Mouse (Mus musculus) embryonic facial prominence, embryonic 10.5 days (tissue): Measurements from ENCODE around the gene Uqcc3. TPM values are rescaled to one million over a fixed set of nuclear protein-coding genes. Genes with fewer than 3 reads are reported as not detected.
"Not testable (repeated sequence)": the region's sequence is repeated elsewhere in the genome, so short reads cannot be mapped to it uniquely, and the experiment has no call there.

Experiments
- DNase-seq: peaks from one replicate; pipeline ENCODE4 v3.0.0-alpha.2; 2017; ENCODE audit warnings: low spot score
- H3K27ac ChIP-seq: fragments of 300-500 bp; sonication (generic); replicated peaks from 2 replicates; pipeline ENCODE4 v1.5.1; 2016; ENCODE audit warnings: mild to moderate bottlenecking
- H3K27me3 ChIP-seq: fragments of 300-500 bp; sonication (generic); replicated peaks from 2 replicates; pipeline ENCODE4 v1.6.1; 2016; ENCODE audit warnings: low read depth, mild to moderate bottlenecking; ENCODE audit not compliant: poor library complexity, severe bottlenecking
- H3K36me3 ChIP-seq: fragments of 300-500 bp; sonication (generic); replicated peaks from 2 replicates; pipeline ENCODE4 v1.6.1; 2016; ENCODE audit warnings: mild to moderate bottlenecking, moderate library complexity
- H3K4me1 ChIP-seq: fragments of 300-500 bp; sonication (generic); 2 replicates; pipeline ENCODE4 v1.6.1; 2016
- H3K4me3 ChIP-seq: fragments of 300-500 bp; sonication (generic); 2 replicates; pipeline ENCODE4 v1.5.1; 2016; ENCODE audit warnings: mild to moderate bottlenecking, moderate library complexity
- H3K9me3 ChIP-seq: fragments of 300-500 bp; sonication (generic); 2 replicates; pipeline ENCODE4 v1.6.1; 2016; ENCODE audit warnings: mild to moderate bottlenecking
- WGBS: fragments of 180-500 bp; shearing (Covaris S2); methylation state at CpG from one replicate; pipeline ENCODE4 v1.1.7; 2016; 5-methylcytosine and 5-hydroxymethylcytosine counted together
- microRNA-seq: library from miRNA; unstranded; fragments of <30 nt; microRNA quantifications from one replicate; pipeline ENCODE4, GENCODE M21; 2017
- polyA plus RNA-seq: library from polyadenylated mRNA; unstranded; fragments of >200 nt; fragmentation: Nextera tagmentation; extraction: Ambion mirVana; gene quantifications from 2 replicates; pipeline ENCODE4 v1.2.1, GENCODE M21; 2016

Gene Uqcc3
- polyA plus RNA-seq, 1 experiment from 2014 or later = 62.0 TPM

DNA sequence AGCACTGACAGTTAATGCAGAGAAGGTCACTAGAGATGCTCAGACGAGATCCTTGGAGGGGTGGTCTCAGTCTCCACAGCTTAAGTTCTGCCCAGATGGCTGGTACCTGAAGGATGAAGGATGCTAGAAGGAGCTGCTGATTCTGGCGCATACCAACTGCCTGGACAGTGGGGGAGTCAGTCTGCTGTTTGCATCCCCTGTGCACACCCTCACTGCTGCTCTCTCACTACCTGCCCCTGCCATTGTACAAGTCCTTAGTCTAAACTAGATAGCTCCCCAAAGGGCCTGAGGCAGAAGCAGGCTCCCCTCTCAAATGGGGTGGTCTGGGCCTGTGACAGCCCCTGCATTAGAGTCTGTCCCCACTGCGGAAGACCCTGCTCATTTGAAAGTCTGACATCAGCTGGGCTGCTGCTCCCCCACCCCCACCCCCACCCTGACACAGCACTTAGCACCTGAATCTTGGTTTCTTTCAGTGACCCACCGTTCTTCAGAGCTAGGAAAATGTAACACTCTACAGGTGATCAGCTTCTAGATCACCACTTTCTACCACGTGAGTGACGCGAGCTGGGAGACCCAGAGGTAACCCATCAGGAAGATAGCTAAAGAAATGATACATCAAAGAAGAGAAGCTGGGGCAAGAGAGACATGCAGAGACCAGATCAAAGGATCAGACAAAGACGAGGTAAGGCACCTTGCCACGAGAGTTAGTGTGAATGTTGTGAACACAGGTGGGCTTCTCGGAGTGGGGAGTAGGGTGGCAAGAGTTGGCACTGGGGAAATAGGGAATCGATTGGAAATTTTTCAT is 41.4 kb downstream of the Uqcc3 start, which contains the start of gene Gng3:
Gene Gng3, minus strand, starts transcription at position 92 of the 805 bp plus-strand sequence.
- Histone ChIP-seq H3K9me3 (no peaks in the 10 kb centered on the region), H3K27ac (peak within 1 kb of the TSS; percentile 97), H3K27me3 (no peaks in the 10 kb centered on the region), H3K4me3 (peak within 1 kb of the TSS; percentile 69), H3K36me3 (peaks cover 40% of the 10 kb centered on the region), H3K4me1 (peaks cover 39% of the 10 kb centered on the region)
- peak; percentile 66 for DNase-seq
- WGBS = 43% methylated on average over 11 of the region's 11 CpGs

DNA sequence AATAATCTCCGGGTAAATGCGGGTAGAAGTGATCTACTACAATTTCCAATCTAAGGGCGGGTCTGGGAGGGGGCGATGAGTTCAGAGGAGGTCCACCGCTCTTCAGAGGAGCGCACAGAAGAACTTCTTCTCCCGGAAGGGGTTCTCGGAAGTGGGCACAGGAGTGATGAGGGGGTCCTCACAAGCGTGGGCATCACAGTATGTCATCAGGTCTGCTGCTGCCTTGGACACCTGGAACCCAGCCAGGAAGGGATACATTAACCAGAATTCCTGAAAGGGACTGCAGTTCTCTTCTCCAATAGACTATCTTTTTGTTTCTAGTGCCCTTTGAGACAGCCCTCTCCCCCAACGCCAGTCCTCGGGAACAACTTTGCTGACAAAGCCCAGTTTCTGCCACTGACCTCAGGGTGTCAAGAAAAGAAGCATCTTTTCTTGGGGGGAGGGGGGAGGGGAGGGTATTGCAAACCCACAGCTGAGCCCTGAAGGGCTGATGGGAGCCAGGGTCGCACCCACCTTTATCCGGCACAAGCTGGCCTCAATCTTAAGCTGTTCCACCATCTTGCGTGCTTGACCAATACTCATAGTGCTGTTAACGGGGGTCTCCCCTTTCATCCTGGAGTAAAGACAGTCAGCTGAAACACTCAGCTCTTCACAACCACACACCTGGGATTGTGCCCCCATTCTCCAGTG is 42.5 kb downstream of the Uqcc3 start:
- 19% methylated on average over 15 of the region's 15 CpGs for WGBS
- no peak for DNase-seq
- peak overlapping the region; percentile 69 for H3K4me3 ChIP-seq
- H3K9me3 ChIP-seq = no peaks in the 10 kb centered on the region
- H3K27ac ChIP-seq = peak overlapping the region; percentile 97
- peaks cover 51% of the 10 kb centered on the region for H3K36me3 ChIP-seq
- H3K4me1 ChIP-seq = peaks cover 39% of the 10 kb centered on the region
- H3K27me3 ChIP-seq = no peaks in the 10 kb centered on the region

DNA sequence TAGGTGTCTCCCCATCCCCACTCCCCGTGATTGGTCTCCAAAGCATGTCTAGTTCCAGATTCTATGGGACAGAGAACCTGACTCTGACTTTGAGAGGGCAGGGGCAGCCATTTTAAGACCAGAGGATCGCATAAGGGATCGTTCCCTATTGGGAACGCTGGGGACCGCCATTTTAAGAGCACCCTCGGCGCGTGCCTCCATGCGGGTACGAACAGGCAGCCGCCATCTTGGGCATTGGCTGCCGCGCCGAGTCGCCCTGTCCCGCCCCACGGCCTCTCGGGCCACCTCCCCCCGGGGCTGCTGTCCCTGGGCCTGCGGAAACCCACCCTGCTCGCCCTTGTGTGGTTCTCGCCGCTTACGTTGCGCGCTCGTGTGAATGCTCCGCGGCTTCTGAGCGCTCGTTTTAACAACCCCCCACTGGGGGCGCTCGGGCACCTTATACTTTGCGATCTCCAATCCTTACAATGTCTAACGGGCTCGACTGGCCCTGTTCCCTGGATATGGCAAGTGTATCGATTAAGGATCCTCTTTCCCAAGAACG is 43.4 kb downstream of the Uqcc3 start, which contains the start of gene Bscl2:
Gene Bscl2, plus strand, starts transcription at position 217 of the 541 bp plus-strand sequence.
- Histone ChIP-seq H3K36me3 (peaks cover 51% of the 10 kb centered on the region), H3K27ac (peak within 1 kb of the TSS; percentile 97), H3K4me3 (peak within 1 kb of the TSS; percentile 69), H3K27me3 (no peaks in the 10 kb centered on the region), H3K9me3 (no peaks in the 10 kb centered on the region), H3K4me1 (peaks cover 39% of the 10 kb centered on the region)
- WGBS = 2% methylated on average over 38 of the region's 38 CpGs
- peak; percentile 89 for DNase-seq

DNA sequence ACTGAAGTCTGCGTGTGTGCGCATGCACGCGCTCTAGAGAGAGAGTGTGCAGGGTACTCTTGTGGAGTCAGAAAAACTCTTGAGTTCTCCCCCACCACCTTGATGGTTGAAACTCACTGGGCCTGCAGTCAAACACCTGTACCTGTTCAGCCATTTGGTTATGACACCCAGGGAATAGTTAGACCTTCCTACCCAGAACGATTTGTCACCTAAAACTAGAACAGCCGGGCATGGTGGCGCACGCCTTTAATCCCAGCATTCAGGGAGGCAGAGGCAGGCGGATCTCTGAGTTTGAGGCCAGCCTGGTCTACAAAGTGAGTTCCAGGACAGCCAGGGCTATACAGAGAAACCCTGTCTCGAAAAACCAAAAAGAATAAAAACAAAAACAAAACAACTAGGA is 44.4 kb downstream of the Uqcc3 start:
- Histone ChIP-seq H3K36me3 (peaks cover 54% of the 10 kb centered on the region), H3K4me1 (peaks cover 39% of the 10 kb centered on the region)
- not testable (repeated sequence) for H3K4me3 ChIP-seq, H3K27ac ChIP-seq, H3K9me3 ChIP-seq, DNase-seq, H3K27me3 ChIP-seq
- 96% methylated on average over 10 of the region's 10 CpGs for WGBS

DNA sequence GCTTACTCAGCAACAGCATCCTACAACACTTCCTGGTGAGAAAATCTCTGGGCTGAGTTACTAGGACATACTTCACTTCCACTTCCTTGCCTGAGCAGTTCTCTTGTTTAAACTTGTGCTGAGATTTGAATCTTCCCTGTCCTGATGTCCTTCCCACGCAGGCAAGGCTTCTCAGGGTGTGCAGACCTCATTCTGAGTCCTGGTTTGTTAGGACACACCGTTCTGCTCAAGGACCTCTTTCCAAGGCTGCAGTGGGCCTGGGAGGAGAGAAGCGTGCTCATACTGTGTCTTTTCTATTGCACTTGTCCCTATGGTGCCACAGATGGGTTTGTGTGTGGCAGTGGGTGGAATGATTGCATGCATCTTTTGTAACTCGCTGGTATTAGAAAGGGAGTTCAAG is 47.8 kb downstream of the Uqcc3 start:
- Histone ChIP-seq H3K4me1 (peaks cover 8% of the 10 kb centered on the region), H3K27ac (no peak overlapping the region), H3K27me3 (no peaks in the 10 kb centered on the region), H3K4me3 (no peak overlapping the region), H3K9me3 (no peaks in the 10 kb centered on the region), H3K36me3 (peaks cover 86% of the 10 kb centered on the region)
- WGBS = 94% methylated on average over 4 of the region's 4 CpGs
- DNase-seq = no peak

DNA sequence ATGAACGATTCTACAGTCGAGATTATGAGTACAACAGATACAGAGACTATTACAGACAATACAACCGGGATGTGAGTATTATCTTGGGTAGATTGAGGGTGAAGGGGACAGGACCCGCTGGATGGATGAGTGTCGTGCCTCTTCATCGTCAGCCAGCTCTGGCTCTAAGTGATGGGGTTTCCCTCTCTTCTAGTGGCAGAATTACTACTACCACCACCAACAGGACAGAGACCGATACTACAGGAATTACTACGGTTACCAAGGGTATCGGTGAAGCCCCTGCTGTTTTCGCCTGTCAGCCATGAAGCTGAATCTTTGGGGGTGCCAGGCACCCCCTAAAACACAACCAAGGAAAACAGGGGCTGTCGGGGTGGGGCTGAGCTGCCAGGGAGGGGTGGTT is 49.5 kb downstream of the Uqcc3 start:
- DNase-seq = no peak
- WGBS = 84% methylated on average over 11 of the region's 11 CpGs
- no peaks in the 10 kb centered on the region for H3K4me1 ChIP-seq
- H3K27me3 ChIP-seq = no peaks in the 10 kb centered on the region
- H3K27ac ChIP-seq = no peak overlapping the region
- no peaks in the 10 kb centered on the region for H3K9me3 ChIP-seq
- H3K4me3 ChIP-seq = no peak overlapping the region
- peaks cover 100% of the 10 kb centered on the region for H3K36me3 ChIP-seq

DNA sequence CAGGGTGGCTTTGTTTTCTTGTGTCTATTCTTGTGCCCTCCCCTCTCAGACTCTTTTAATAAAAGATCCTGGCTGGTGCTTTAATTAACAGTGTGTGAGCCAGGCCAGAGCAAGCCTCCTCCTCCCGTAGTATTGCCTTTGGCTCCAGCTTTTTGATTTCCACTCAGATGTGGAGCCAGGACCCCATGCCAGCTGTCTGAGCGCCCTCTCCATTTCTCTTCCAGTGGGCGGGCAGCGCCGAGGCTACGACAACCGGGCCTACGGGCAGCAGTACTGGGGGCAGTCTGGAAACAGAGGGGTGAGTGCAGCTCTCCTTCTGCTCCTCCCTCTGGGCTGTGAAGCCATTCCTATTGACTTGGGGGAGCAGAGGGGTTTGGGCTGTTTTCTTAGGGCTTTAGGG is 50.1 kb downstream of the Uqcc3 start:
- WGBS = 95% methylated on average over 8 of the region's 8 CpGs

More for the DNA sequence above, 50.1 kb downstream of the Uqcc3 start:
- Histone ChIP-seq H3K4me1 (no peaks in the 10 kb centered on the region), H3K4me3 (no peak overlapping the region), H3K9me3 (no peaks in the 10 kb centered on the region), H3K36me3 (peaks cover 100% of the 10 kb centered on the region), H3K27me3 (no peaks in the 10 kb centered on the region), H3K27ac (no peak overlapping the region)
- DNase-seq = no peak

Small RNAs within 50 kb of the gene (microRNA-seq; reads per million reads assigned to microRNA genes)
- not detected for gene Mir5136

Other genes starting within 250 kb of the Uqcc3 start
- 0.04 and 0.09 TPM in 2 replicates for gene Chrm1, start 217.1 kb downstream of the Uqcc3 start, polyA plus RNA-seq
- 125 and 127 TPM in 2 replicates for gene Slc3a2, start 157.6 kb downstream of the Uqcc3 start, polyA plus RNA-seq
- 117 and 127 TPM in 2 replicates for gene Wdr74, start 145.1 kb downstream of the Uqcc3 start, polyA plus RNA-seq
- 3.4 and 3.5 TPM in 2 replicates for gene 1700092M07Rik, start 140.2 kb downstream of the Uqcc3 start, polyA plus RNA-seq
- 97.0 and 108 TPM in 2 replicates for gene Stx5a, start 139.5 kb downstream of the Uqcc3 start, polyA plus RNA-seq
- 254 and 269 TPM in 2 replicates for gene Nxf1, start 123.8 kb downstream of the Uqcc3 start, polyA plus RNA-seq
- gene Tmem223, start 109.9 kb downstream of the Uqcc3 start, polyA plus RNA-seq = 179 and 185 TPM in 2 replicates
- gene Tmem179b, start 106.5 kb downstream of the Uqcc3 start, polyA plus RNA-seq = 43.4 and 46.7 TPM in 2 replicates
- 44.7 and 46.3 TPM in 2 replicates for gene Taf6l, start 94.5 kb downstream of the Uqcc3 start, polyA plus RNA-seq
- 193 and 205 TPM in 2 replicates for gene Polr2g, start 82.3 kb downstream of the Uqcc3 start, polyA plus RNA-seq
- 6.5 and 6.9 TPM in 2 replicates for gene Zbtb3, start 78.4 kb downstream of the Uqcc3 start, polyA plus RNA-seq
- gene Ttc9c, start 61.6 kb downstream of the Uqcc3 start, polyA plus RNA-seq = 83.8 and 85.6 TPM in 2 replicates
- 4.8 and 5.0 TPM in 2 replicates for gene Hnrnpul2, start 60.9 kb downstream of the Uqcc3 start, polyA plus RNA-seq
- gene AC129217.1, start 51.1 kb downstream of the Uqcc3 start, polyA plus RNA-seq = not detected in 2 replicates
- 41.4 and 44.6 TPM in 2 replicates for gene Bscl2, start 43.5 kb downstream of the Uqcc3 start, polyA plus RNA-seq
- 29.3 and 32.0 TPM in 2 replicates for gene Gng3, start 41.7 kb downstream of the Uqcc3 start, polyA plus RNA-seq
- 0.55 and 0.57 TPM in 2 replicates for gene Lrrn4cl, start 30.2 kb downstream of the Uqcc3 start, polyA plus RNA-seq
- 218 and 220 TPM in 2 replicates for gene Ubxn1, start 9.4 kb downstream of the Uqcc3 start, polyA plus RNA-seq
- gene Lbhd1, start 2.8 kb upstream of the Uqcc3 start, polyA plus RNA-seq = 115 and 118 TPM in 2 replicates
- gene Gm49403, start 3.0 kb upstream of the Uqcc3 start, polyA plus RNA-seq = not detected in 2 replicates
- 159 and 167 TPM in 2 replicates for gene 1810009A15Rik, start 7.9 kb upstream of the Uqcc3 start, polyA plus RNA-seq
- gene Gm49416, start 8.0 kb upstream of the Uqcc3 start, polyA plus RNA-seq = 0.59 and 0.96 TPM in 2 replicates
- gene Ints5, start 12.1 kb upstream of the Uqcc3 start, polyA plus RNA-seq = 59.0 and 60.9 TPM in 2 replicates
- 116 TPM in 2 replicates for gene Ganab, start 17.1 kb upstream of the Uqcc3 start, polyA plus RNA-seq
- 46.7 and 47.3 TPM in 2 replicates for gene B3gat3, start 39.5 kb upstream of the Uqcc3 start, polyA plus RNA-seq
- 3.1 and 3.8 TPM in 2 replicates for gene Rom1, start 48.4 kb upstream of the Uqcc3 start, polyA plus RNA-seq
- gene Eml3, start 48.6 kb upstream of the Uqcc3 start, polyA plus RNA-seq = 28.9 and 30.1 TPM in 2 replicates
- gene Mta2, start 61.0 kb upstream of the Uqcc3 start, polyA plus RNA-seq = 212 and 216 TPM in 2 replicates
- gene Tut1, start 72.9 kb upstream of the Uqcc3 start, polyA plus RNA-seq = 45.2 and 47.8 TPM in 2 replicates
- gene Eef1g, start 86.1 kb upstream of the Uqcc3 start, polyA plus RNA-seq = 550 and 554 TPM in 2 replicates
- gene Ahnak, start 108.4 kb upstream of the Uqcc3 start, polyA plus RNA-seq = 9.3 and 10.0 TPM in 2 replicates
- gene Scgb1a1, start 207.0 kb upstream of the Uqcc3 start, polyA plus RNA-seq = not detected in 2 replicates